Mouse (Mus musculus): Measurements from ENCODE around the gene Syt2. TPM values are rescaled to one million over a fixed set of nuclear protein-coding genes. Genes with fewer than 3 reads are reported as not detected.

Gene Syt2
- total RNA-seq (2023) = not detected

DNA sequence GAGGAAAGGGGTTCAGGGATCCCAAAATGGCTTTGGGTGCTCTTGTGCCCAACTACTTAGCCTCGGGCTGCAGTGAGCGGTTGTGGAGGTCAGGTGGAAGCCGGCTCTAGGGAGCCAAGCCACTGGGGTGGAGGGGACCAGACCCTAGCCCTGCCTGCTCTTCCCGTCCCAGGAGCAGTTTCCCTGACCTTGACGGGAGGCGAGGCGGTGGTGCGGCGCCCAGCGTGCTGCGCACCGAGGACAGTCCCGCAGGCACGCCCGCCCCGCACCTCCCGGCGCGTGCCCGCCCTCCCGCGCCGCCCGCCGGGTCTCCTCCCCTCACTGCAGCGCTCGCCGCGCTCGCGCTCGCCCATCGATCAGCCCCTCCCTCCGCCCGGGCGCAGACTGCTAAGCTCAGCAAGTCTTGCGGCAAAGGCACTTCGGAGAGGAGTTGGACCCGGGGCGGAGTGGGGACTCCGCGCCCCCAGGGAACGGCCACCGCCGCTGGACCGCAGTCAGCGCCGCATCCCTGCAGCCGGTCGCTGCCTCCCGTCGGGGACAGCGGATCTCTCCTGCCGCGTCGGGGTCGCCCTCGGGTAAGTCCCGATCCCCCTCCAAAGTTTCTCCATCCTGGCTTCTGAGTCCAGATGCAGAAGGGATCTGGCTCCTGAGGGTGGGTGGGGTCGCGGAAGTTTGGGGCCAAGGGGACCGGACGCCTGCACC, at the start of gene Syt2:
Gene Syt2, plus strand, starts transcription at position 417 of the 702 bp plus-strand sequence.

Other genes starting within 250 kb of the Syt2 start
- gene Cyb5r1, start 241.1 kb upstream of the Syt2 start, total RNA-seq (2023) = 10 to 100 TPM in 1 of 2 experiments, 1 to 10 TPM in 1; 7.0 to 11.1 TPM
- 10 to 100 TPM; 72.1 to 76.9 TPM for gene Adipor1, start 231.3 kb upstream of the Syt2 start, total RNA-seq (2023)
- 10 to 100 TPM; 34.0 to 42.7 TPM for gene Klhl12, start 191.1 kb upstream of the Syt2 start, total RNA-seq (2023)
- gene Rabif, start 152.0 kb upstream of the Syt2 start, total RNA-seq (2023) = 10 to 100 TPM; 23.6 to 26.5 TPM
- not detected for gene Mgat4e, start 97.0 kb upstream of the Syt2 start, total RNA-seq (2023)
- 10 to 100 TPM; 44.8 to 45.4 TPM for gene Kdm5b, start 86.5 kb upstream of the Syt2 start, total RNA-seq (2023)

All from B cell, adult 67 days (primary cell).